Mouse (Mus musculus): Measurements from ENCODE around the gene Slco6d1. TPM values are rescaled to one million over a fixed set of nuclear protein-coding genes. Genes with fewer than 3 reads are reported as not detected.
"Not testable (repeated sequence)": the region's sequence is repeated elsewhere in the genome, so short reads cannot be mapped to it uniquely, and the experiment has no call there.

Slco6d1 gene
- polyA plus RNA-seq, 1 experiment = not detected

DNA sequence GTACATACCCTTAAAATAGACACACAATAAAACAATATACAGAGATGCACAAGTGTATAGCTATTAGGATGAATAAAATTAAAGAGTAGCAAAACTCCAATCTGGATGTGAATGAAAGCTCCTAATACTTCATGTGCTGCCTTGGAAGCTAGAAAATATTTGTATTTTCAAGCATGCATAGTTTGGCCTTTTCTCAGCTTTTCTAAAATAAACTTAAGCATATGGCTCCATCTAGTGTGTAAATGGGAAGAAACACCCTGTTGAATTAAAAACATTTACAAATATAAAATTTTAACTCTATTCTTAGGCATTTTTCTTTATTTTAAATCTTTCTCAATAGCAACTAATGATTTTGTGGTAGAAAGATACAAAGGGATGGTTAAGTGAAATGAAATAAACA lies 102.6 kb downstream of the Slco6d1 start:
- Histone ChIP-seq H3K36me3 (ENCODE audit: control insufficient read depth, insufficient read depth, low read length) (no peaks in the 10 kb centered on the region), H3K27ac (ENCODE audit: insufficient read depth, low read length) (no peak overlapping the region), H3K27me3 (ENCODE audit: control insufficient read depth, insufficient read depth, low read length) (no peaks in the 10 kb centered on the region)

DNA sequence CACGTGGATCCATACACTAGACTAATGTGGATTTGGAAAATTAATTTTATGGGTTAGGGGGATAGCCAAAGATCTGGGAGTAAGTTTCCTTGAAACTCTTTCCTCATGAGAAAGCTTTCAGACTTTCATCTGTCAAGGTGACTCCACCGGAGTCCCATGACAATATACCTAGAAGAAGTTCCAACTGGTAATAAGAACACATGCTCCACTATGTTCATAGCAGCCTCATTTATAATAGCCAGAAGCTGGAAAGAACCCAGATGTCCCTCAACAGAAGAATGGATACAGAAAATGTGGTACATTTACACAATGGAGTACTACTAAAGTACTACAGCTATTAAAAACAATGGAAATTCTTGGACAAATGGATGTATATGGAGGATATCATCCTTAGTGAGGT lies 107.4 kb downstream of the Slco6d1 start:
- H3K4me1 ChIP-seq (ENCODE audit: control insufficient read depth, insufficient read depth, insufficient read length); H3K4me3 ChIP-seq (ENCODE audit: extremely low read depth, insufficient read depth, insufficient read length); H3K27ac ChIP-seq (ENCODE audit: insufficient read depth, low read length); DNase-seq (ENCODE audit: low read depth in 1 of 2, low spot score in 2 of 2); H3K36me3 ChIP-seq (ENCODE audit: control insufficient read depth, insufficient read depth, low read length); H3K27me3 ChIP-seq (ENCODE audit: control insufficient read depth, insufficient read depth, low read length): not testable (repeated sequence)
- WGBS = 91% methylated on average over 2 of the region's 2 CpGs

More for the DNA sequence above, 102.6 kb downstream of the Slco6d1 start:
- Histone ChIP-seq H3K4me1 (ENCODE audit: control insufficient read depth, insufficient read depth, insufficient read length) (no peaks in the 10 kb centered on the region), H3K4me3 (ENCODE audit: extremely low read depth, insufficient read depth, insufficient read length) (no peak overlapping the region)
- no peak for DNase-seq (ENCODE audit: low read depth in 1 of 2, low spot score in 2 of 2)
- TF ChIP-seq POLR2A (IDR thresholded peaks at IDR 0.05; ENCODE audit: low read depth, low read length) = no peak
- no peak for TF ChIP-seq CTCF (IDR thresholded peaks at IDR 0.05; ENCODE audit: extremely low read depth, insufficient read depth, insufficient read length, insufficient replicate concordance)

DNA sequence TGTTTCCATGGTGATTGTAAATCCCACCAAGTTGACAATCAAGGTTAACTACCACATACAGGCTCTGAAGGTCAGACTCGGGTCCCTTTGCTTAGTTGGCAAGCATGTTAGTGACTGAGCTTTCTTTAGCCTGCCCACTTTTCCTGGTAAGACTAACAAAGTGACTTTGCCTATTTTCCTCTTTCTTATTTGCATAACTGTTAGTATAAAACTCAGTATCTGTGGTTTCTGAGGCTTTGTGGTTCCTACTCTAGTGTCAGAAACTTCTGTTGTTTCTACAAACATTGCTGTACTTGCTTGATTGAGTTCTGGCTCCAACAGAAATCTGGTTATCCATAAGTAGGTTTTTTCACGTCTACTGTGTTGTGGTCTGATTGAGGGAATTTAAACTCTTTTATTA lies 124.4 kb downstream of the Slco6d1 start:
- WGBS = 8% methylated on average over 2 of the region's 2 CpGs
- TF ChIP-seq POLR2A (IDR thresholded peaks at IDR 0.05; ENCODE audit: low read depth, low read length) (no peak), CTCF (IDR thresholded peaks at IDR 0.05; ENCODE audit: extremely low read depth, insufficient read depth, insufficient read length, insufficient replicate concordance) (no peak)
- no peak overlapping the region for H3K4me3 ChIP-seq (ENCODE audit: extremely low read depth, insufficient read depth, insufficient read length)
- no peaks in the 10 kb centered on the region for H3K4me1 ChIP-seq (ENCODE audit: control insufficient read depth, insufficient read depth, insufficient read length)
- no peaks in the 10 kb centered on the region for H3K36me3 ChIP-seq (ENCODE audit: control insufficient read depth, insufficient read depth, low read length)
- no peak overlapping the region for H3K27ac ChIP-seq (ENCODE audit: insufficient read depth, low read length)
- no peak for DNase-seq (ENCODE audit: low read depth in 1 of 2, low spot score in 2 of 2)
- H3K27me3 ChIP-seq (ENCODE audit: control insufficient read depth, insufficient read depth, low read length) = no peaks in the 10 kb centered on the region

DNA sequence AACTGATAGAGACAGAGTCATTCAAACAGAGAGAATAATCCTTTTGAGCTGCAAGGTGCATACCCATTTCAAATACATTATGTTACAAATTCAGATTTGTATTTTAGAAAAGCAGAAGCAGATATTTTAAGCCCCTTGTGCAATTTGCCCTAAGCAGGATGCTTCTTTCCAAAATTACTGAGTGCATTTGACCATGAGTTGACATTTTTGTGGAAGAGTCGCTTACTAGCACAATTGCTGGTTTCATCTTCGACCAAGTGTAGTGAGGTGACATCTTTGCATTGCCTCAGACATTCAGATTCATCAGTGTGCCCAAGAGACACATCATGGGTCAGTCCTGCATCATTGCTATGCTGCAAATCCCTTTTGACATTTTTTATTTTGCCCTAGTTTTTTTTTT lies 133.5 kb downstream of the Slco6d1 start:
- Histone ChIP-seq H3K27me3 (ENCODE audit: control insufficient read depth, insufficient read depth, low read length) (no peaks in the 10 kb centered on the region), H3K27ac (ENCODE audit: insufficient read depth, low read length) (no peak overlapping the region), H3K4me3 (ENCODE audit: extremely low read depth, insufficient read depth, insufficient read length) (no peak overlapping the region), H3K4me1 (ENCODE audit: control insufficient read depth, insufficient read depth, insufficient read length) (no peaks in the 10 kb centered on the region), H3K36me3 (ENCODE audit: control insufficient read depth, insufficient read depth, low read length) (no peaks in the 10 kb centered on the region)
- no peak for TF ChIP-seq CTCF (IDR thresholded peaks at IDR 0.05; ENCODE audit: extremely low read depth, insufficient read depth, insufficient read length, insufficient replicate concordance)
- TF ChIP-seq POLR2A (IDR thresholded peaks at IDR 0.05; ENCODE audit: low read depth, low read length) = no peak
- WGBS = 38% methylated on average over 2 of the region's 2 CpGs
- no peak for DNase-seq (ENCODE audit: low read depth in 1 of 2, low spot score in 2 of 2)

- Histone ChIP-seq H3K4me3 (ENCODE audit: extremely low read depth, insufficient read depth, insufficient read length) (no peak overlapping the region), H3K27me3 (ENCODE audit: control insufficient read depth, insufficient read depth, low read length) (no peaks in the 10 kb centered on the region), H3K27ac (ENCODE audit: insufficient read depth, low read length) (no peak overlapping the region), H3K36me3 (ENCODE audit: control insufficient read depth, insufficient read depth, low read length) (no peaks in the 10 kb centered on the region), H3K4me1 (ENCODE audit: control insufficient read depth, insufficient read depth, insufficient read length) (no peaks in the 10 kb centered on the region)
- TF ChIP-seq POLR2A (IDR thresholded peaks at IDR 0.05; ENCODE audit: low read depth, low read length) (no peak), CTCF (IDR thresholded peaks at IDR 0.05; ENCODE audit: extremely low read depth, insufficient read depth, insufficient read length, insufficient replicate concordance) (no peak)
- no peak for DNase-seq (ENCODE audit: low read depth in 1 of 2, low spot score in 2 of 2)
Measured at GRCm38 (mm10) chr1:98565701-98566100, 144.8 kb downstream of the Slco6d1 start.
